Mouse (Mus musculus) T-helper 2 cell (primary cell): ENCODE data around the gene Gk5.

Source experiments
- in situ Hi-C: fragments of 300-600 bp; cut with MboI, MseI; formaldehyde crosslinking; loops from one replicate; pipeline ENCODE4 v1.15.1; 2025; ENCODE audit warnings: high pct_unique_total_duplicates

The Gk5 gene

DNA sequence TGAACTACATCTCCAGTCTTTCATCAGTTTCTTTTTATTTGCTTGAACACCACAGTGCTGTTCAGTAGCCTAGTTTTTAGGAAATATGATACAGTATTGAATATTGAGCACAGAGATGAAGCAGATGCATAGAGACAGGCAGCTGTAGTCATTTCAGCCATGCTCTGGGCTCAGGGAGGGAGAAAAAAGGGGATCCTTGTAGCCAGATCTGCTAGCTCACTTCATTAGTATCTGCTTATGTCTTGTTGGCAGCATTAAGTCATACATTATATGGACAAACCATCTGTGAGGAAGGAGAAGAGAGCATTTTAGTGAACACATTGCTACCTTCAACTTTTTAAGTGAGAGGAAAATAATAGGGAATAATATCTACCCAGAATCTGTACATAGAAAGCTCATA lies 101.3 kb downstream of the Gk5 start:
- in situ Hi-C loops = no loop called here

GRCm38 (mm10) chr9:96223302-96223701 lies 104.1 kb downstream of the Gk5 start:
- in situ Hi-C loops = no loop called here

DNA sequence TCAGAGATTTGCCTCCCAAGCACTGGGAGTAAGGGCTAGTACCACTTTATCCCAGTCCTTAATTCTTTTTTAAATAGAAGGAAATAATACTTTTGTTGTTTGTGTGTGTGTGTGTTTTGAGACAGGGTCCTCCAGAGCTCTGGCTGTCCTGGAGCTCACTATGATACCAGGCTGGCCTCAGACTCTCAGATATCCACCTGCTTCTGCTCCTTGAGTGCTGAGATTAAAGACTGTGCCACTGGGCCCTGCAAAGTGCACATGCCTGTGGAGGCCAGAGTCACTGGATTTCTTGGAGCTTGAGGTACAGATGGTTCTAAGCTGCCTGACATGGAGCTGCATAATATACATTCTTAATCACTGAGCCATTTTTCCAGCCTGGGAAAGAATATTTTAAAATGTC lies 109.1 kb downstream of the Gk5 start:
- in situ Hi-C loops = no loop called here

- in situ Hi-C loops = no loop called here
Observed at GRCm38 (mm10) chr9:96230271-96230670, 111.1 kb downstream of the Gk5 start.
